Mouse (Mus musculus): ENCODE measurements around the gene Nfkbid.

The Nfkbid gene

DNA sequence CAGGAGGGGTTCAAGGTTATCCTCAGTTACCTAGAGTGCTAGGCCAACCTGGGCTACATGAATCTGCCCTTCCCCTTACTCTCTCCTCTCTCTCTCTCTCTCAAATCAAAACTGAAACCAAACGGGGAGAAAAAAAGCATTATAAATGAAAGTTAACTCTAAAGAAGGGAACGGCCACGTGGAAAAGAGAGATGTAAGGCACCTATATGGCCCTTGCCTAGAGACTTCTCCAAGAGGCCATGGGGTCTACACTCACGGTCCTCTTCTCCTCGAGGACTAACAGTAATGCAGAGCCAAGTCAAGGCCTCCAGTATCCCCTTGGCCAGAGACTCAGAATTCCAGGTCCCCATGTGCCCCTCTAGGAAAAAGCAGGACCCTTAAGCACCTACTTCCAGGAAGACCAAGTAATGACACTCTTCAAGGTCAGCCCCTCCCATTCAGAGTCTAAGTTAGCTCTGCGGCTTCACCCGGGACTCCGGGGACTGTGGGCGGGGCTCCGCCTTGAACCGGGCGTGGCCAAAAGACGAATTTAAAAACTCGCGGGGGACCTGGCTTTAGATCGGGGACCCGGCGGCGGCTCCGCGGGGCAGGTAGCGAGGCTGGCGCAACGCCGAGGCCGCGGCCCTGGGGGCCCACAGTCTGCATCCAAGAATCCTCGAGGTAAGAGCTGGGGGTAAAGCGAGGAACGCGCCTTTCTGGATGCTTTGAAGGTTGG lies at the start of gene Nfkbid:
TSS of gene Nfkbid (plus strand) at position 558 of the 715 bp plus-strand sequence.
- in situ Hi-C loops (cut with MboI; ENCODE audit: low pct_unique_long_range_greater_than_20kb in 1 of 2, low sequenced_read_pairs in 2 of 2, unreplicated experiment in 1 of 2), result no loop called here

GRCm38 (mm10) chr7:30373501-30373962 lies 48.0 kb upstream of the Nfkbid start:
- in situ Hi-C loops (cut with MboI; ENCODE audit: low pct_unique_long_range_greater_than_20kb in 1 of 2, low sequenced_read_pairs in 2 of 2, unreplicated experiment in 1 of 2), result no loop called here

DNA sequence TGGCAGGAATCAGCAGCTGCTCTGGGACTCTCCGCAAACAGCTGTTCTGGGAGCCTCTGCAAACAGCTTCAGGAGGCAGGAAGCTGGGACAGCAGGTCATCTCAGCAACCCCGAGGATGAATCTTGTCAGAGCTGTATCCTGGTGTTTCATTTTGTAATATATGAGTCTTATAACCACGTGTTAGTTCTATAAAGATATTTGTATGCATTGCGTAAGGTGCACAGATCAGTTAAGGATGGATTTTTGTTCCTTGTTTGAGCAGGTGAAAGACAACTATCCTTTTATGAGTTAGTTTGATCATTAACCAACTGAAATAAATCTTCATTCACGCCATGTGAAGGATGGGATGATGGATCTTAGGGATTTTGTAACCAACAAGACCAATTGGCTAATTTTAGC lies 41.5 kb upstream of the Nfkbid start:
- in situ Hi-C loops (cut with MboI; ENCODE audit: low pct_unique_long_range_greater_than_20kb in 1 of 2, low sequenced_read_pairs in 2 of 2, unreplicated experiment in 1 of 2), result no loop called here

GRCm38 (mm10) chr7:30384106-30384505 lies 37.4 kb upstream of the Nfkbid start:
- in situ Hi-C loops (cut with MboI; ENCODE audit: low pct_unique_long_range_greater_than_20kb in 1 of 2, low sequenced_read_pairs in 2 of 2, unreplicated experiment in 1 of 2), result no loop called here

- in situ Hi-C loops (cut with MboI; ENCODE audit: low pct_unique_long_range_greater_than_20kb in 1 of 2, low sequenced_read_pairs in 2 of 2, unreplicated experiment in 1 of 2), result no loop called here
Observed at GRCm38 (mm10) chr7:30392746-30393520, 28.6 kb upstream of the Nfkbid start.

DNA sequence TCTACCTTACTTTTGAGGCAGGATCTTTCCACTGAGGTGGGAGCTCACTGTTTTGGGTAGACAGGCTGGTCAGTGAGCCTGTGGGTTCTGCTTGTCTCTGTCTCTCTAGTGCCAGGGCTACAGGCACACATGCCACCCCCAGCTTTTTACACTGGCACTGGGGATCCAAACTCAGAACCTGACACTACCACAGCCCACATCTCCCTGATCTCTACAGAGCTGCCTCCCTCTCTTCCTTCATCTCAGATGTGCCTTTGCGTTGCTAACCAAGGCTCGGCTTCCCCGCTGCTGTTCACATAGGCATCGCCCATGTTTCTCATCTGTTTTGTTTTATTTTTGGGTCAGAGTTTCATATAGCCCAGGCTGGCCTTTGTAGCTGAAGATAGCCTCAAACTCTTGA lies 27.9 kb upstream of the Nfkbid start:
- in situ Hi-C loops (cut with MboI; ENCODE audit: low pct_unique_long_range_greater_than_20kb in 1 of 2, low sequenced_read_pairs in 2 of 2, unreplicated experiment in 1 of 2), result no loop called here

GRCm38 (mm10) chr7:30394379-30394778 lies 27.2 kb upstream of the Nfkbid start:
- in situ Hi-C loops (cut with MboI; ENCODE audit: low pct_unique_long_range_greater_than_20kb in 1 of 2, low sequenced_read_pairs in 2 of 2, unreplicated experiment in 1 of 2), result no loop called here

DNA sequence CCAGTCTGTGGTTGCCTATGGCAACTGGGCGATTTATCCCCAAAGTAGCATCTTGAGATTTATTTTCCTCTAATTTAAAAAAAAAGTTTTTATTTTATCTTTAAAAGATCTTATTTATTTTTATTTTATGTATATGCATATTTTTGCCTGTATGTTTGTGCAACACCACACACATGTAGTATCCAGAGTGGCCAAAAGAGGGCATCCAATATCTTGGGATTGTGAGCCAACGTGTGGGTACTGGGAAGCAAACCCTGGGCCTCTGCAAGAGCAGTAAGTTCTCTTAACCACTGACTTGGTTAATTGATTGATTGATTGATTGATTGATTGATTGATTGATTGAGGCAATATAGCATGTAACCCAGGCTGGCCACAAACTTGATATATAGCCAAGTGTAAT lies 26.7 kb upstream of the Nfkbid start:
- in situ Hi-C loops (cut with MboI; ENCODE audit: low pct_unique_long_range_greater_than_20kb in 1 of 2, low sequenced_read_pairs in 2 of 2, unreplicated experiment in 1 of 2), result no loop called here

DNA sequence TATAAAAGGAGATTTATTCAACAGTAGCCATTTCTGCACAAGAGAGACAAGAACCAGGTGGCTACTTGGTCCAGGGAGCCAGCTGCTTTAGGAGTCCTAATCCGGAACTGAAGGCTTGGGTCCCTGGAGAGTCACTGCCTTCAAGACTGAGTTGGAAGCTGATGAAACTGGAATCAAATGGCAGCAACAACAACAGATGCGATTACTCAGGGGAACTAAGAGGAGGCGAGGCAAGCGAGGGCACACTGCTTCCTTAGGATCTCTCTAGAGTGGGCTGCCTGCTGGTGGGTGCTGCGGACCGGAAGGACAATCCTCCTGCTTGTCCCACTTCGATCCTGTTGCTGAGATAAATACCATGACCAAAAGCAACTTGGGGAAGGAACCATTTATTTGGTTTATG lies 21.9 kb upstream of the Nfkbid start:
- in situ Hi-C loops (cut with MboI; ENCODE audit: low pct_unique_long_range_greater_than_20kb in 1 of 2, low sequenced_read_pairs in 2 of 2, unreplicated experiment in 1 of 2), result no loop called here

- in situ Hi-C loops (cut with MboI; ENCODE audit: low pct_unique_long_range_greater_than_20kb in 1 of 2, low sequenced_read_pairs in 2 of 2, unreplicated experiment in 1 of 2), result no loop called here
Observed at GRCm38 (mm10) chr7:30402343-30402742, 19.2 kb upstream of the Nfkbid start.

DNA sequence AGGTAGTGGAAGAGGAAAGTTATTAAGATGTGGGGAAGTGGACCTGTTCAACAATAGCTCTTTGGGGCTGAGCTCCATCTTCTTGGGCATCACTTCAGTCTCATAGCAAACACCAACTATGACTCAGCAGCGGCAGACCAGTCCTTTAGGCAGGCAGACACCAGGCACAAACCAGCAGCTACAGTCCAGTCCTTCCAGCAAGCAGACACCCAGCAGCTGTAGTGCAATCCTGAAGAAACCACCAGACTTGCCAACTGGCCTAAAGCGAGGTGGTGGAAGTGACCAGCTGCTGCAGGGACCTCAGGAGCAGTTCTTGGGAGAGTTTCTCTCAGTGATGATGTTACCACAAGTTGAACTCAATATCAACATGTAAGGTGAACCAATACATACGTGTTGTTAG lies 12.9 kb upstream of the Nfkbid start:
- in situ Hi-C loops (cut with MboI; ENCODE audit: low pct_unique_long_range_greater_than_20kb in 1 of 2, low sequenced_read_pairs in 2 of 2, unreplicated experiment in 1 of 2), result no loop called here

DNA sequence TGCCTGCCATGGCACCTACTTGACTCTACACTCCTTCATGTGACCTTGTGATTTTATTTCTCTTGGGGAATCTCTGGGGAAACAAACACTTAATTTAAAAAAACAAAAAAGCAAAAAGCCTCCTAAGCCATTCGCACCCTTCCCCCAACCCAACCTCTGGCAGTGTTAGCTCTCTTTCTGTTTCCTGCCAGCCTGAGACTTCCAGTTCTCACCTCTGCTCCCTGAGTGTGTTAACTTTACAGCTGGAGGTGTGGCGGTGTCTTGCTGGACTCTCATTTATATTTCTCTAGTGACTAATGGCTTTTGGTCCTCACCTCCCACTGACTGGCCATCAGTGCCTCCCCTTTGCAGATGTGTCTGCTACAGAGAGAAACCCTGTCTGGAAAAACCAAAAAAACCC lies 11.7 kb upstream of the Nfkbid start:
- in situ Hi-C loops (cut with MboI; ENCODE audit: low pct_unique_long_range_greater_than_20kb in 1 of 2, low sequenced_read_pairs in 2 of 2, unreplicated experiment in 1 of 2), result no loop called here

DNA sequence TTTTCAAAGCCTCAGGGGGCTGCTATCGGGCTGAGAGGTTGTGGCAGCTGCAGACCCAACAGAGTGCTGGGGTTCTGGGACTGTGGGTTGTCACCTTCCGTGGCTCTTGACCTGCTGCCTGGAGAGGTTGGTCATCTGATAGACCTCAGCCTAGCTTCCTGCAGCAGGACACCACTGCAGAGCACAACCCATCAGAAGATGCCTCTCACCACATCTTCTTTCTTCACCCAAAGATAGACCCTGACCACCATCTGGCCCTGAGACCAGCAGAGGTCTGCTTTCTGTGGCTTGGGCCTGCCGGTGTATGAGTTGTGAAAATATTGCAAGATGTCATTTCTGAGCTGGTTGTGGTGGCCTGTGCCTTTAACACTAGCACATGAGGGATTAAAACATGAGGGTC lies 10.5 kb upstream of the Nfkbid start:
- in situ Hi-C loops (cut with MboI; ENCODE audit: low pct_unique_long_range_greater_than_20kb in 1 of 2, low sequenced_read_pairs in 2 of 2, unreplicated experiment in 1 of 2), result no loop called here

DNA sequence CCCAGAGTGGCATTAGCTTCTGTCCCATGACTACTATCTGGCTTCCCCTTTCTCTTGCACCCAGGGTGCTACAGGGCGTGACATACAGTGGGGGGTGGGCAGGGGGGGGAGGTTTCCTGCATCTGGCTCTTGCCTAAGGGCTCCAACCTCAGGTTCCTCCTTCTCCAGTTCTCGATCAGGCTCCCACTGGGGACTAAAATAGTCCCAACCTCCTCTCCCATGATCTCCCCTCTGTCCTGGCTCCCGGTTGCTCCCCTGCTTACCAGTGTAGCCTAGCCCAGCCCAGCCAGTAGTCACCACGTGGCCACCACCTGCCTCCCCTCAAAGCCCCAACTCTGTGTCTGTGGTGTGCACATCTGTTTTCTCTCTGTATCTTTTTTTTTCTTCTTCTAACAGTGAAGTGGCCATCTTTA lies 8.8 kb upstream of the Nfkbid start:
- in situ Hi-C loops (cut with MboI; ENCODE audit: low pct_unique_long_range_greater_than_20kb in 1 of 2, low sequenced_read_pairs in 2 of 2, unreplicated experiment in 1 of 2), result no loop called here

- in situ Hi-C loops (cut with MboI; ENCODE audit: low pct_unique_long_range_greater_than_20kb in 1 of 2, low sequenced_read_pairs in 2 of 2, unreplicated experiment in 1 of 2), result no loop called here
Observed at GRCm38 (mm10) chr7:30413596-30413995, 7.9 kb upstream of the Nfkbid start, which contains the start of gene Tyrobp. TSS of gene Tyrobp (plus strand) at chr7:30413760.

DNA sequence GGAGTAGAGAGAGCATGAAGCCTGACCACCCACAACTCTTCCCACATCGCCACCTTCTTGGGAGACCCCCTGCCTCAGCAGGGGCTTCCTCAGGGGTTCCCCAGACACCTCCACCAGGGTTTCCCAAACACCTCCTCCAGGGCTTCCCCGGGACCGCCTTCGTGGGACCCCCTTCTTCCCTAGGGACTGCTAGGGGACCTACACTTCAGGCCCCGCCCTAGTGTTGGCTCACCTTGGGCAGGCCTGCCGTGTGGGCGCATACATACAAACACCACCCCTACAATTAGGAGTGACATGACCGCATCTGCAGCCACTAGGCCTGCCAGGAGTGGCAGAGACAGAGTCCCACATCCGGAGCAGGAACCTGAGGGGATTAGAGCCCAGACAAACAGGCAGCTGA lies 3.7 kb upstream of the Nfkbid start:
- in situ Hi-C loops (cut with MboI; ENCODE audit: low pct_unique_long_range_greater_than_20kb in 1 of 2, low sequenced_read_pairs in 2 of 2, unreplicated experiment in 1 of 2), result no loop called here

- in situ Hi-C loops (cut with MboI; ENCODE audit: low pct_unique_long_range_greater_than_20kb in 1 of 2, low sequenced_read_pairs in 2 of 2, unreplicated experiment in 1 of 2), result no loop called here
Observed at GRCm38 (mm10) chr7:30419561-30420499, 1.7 kb upstream of the Nfkbid start, which contains the start of gene Hcst. TSS of gene Hcst (minus strand) at chr7:30419854.

GRCm38 (mm10) chr7:30420673-30421072 lies 859 bp upstream of the Nfkbid start:
- in situ Hi-C loops (cut with MboI; ENCODE audit: low pct_unique_long_range_greater_than_20kb in 1 of 2, low sequenced_read_pairs in 2 of 2, unreplicated experiment in 1 of 2), result no loop called here
